In genomic region chr6:113740236-113741217, GRCm38 (mm10) we compare ENCODE assay signal across 8 mouse cellular contexts. TPM values are rescaled to one million over a fixed set of nuclear protein-coding genes. Genes with fewer than 3 reads are reported as not detected.
DNase-seq lines count a peak whose midpoint lies in the region; ATAC-seq lines count a peak whose summit lies in the region.

TSS of gene Sec13 (minus strand) at chr6:113740743.

- H3K27me3 ChIP-seq in forebrain, embryonic 10.5 days (ENCODE audit: poor library complexity, severe bottlenecking) = no peaks in the 10 kb centered on the region
- H3K27me3 ChIP-seq in heart, embryonic 15.5 days = peaks cover 4% of the 10 kb centered on the region; the same call in 1 of the 2 replicates
- H3K27me3 ChIP-seq in liver, embryonic 15.5 days = no peaks in the 10 kb centered on the region
- H3K27me3 ChIP-seq in neural tube, embryonic 12.5 days (replicated peaks) = peaks cover 5% of the 10 kb centered on the region; the same call in 1 of the 2 replicates

- H3K9ac ChIP-seq in heart, embryonic 15.5 days = peak within 1 kb of the TSS; percentile 76
- H3K9ac ChIP-seq in liver, embryonic 15.5 days = peak within 1 kb of the TSS; percentile 82
- peak within 1 kb of the TSS; percentile 81 for H3K9ac ChIP-seq in neural tube, embryonic 12.5 days

- H3K4me3 ChIP-seq in forebrain, embryonic 10.5 days = peak within 1 kb of the TSS; percentile 93
- H3K4me3 ChIP-seq in heart, embryonic 15.5 days = peak within 1 kb of the TSS; percentile 70
- peak within 1 kb of the TSS; percentile 78 for H3K4me3 ChIP-seq in liver, embryonic 15.5 days (replicated peaks)
- peak within 1 kb of the TSS; percentile 79 for H3K4me3 ChIP-seq in neural tube, embryonic 12.5 days

- peak; percentile 96 for ATAC-seq in CD4-positive, CD25-positive, alpha-beta regulatory T cell, adult 4 months
- peak; percentile 63 for ATAC-seq in heart, embryonic 15.5 days (replicated peaks; ENCODE audit: insufficient number of reproducible peaks, insufficient read depth, low FRiP score, low read depth)
- ATAC-seq in liver, embryonic 15.5 days (ENCODE audit: insufficient read depth) = peak; percentile 83
- ATAC-seq in neural tube, embryonic 12.5 days (ENCODE audit: low FRiP score, low read depth) = peak; percentile 85

- H3K27ac ChIP-seq in forebrain, embryonic 10.5 days = peak within 1 kb of the TSS; percentile 90
- peak within 1 kb of the TSS; percentile 57 for H3K27ac ChIP-seq in heart, embryonic 15.5 days
- H3K27ac ChIP-seq in liver, embryonic 15.5 days (replicated peaks) = peak within 1 kb of the TSS; percentile 61
- no peak within 1 kb of the TSS for H3K27ac ChIP-seq in neural tube, embryonic 12.5 days

- H3K4me2 ChIP-seq in heart, embryonic 15.5 days = peak within 1 kb of the TSS; percentile 76
- H3K4me2 ChIP-seq in liver, embryonic 15.5 days = peak within 1 kb of the TSS; percentile 78
- peak within 1 kb of the TSS; percentile 67 for H3K4me2 ChIP-seq in neural tube, embryonic 12.5 days (replicated peaks)

- peaks cover 17% of the 10 kb centered on the region for H3K4me1 ChIP-seq in forebrain, embryonic 10.5 days
- H3K4me1 ChIP-seq in heart, embryonic 15.5 days (replicated peaks) = peaks cover 14% of the 10 kb centered on the region
- peaks cover 20% of the 10 kb centered on the region for H3K4me1 ChIP-seq in liver, embryonic 15.5 days (replicated peaks)
- H3K4me1 ChIP-seq in neural tube, embryonic 12.5 days = peaks cover 8% of the 10 kb centered on the region

- DNase-seq in c-Kit-negative CD71-positive TER-119-positive erythroid progenitor cells, embryonic 14.5 days (ENCODE audit: low read depth, low spot score) = peak; percentile 82
- peak; percentile 91 for DNase-seq in forebrain, embryonic 10.5 days (ENCODE audit: extremely low spot score, low spot score)
- peak; percentile 87 to 91 for DNase-seq in kidney, postnatal 25 days
- DNase-seq in telencephalon, adult 2 months (ENCODE audit: low read depth, low spot score) = peak; percentile 88

- H3K36me3 ChIP-seq in forebrain, embryonic 10.5 days (replicated peaks) = peaks cover 32% of the 10 kb centered on the region
- H3K36me3 ChIP-seq in heart, embryonic 15.5 days = peaks cover 11% of the 10 kb centered on the region
- H3K36me3 ChIP-seq in liver, embryonic 15.5 days (replicated peaks) = peaks cover 28% of the 10 kb centered on the region
- peaks cover 25% of the 10 kb centered on the region for H3K36me3 ChIP-seq in neural tube, embryonic 12.5 days

- no peaks in the 10 kb centered on the region for H3K9me3 ChIP-seq in forebrain, embryonic 10.5 days
- no peaks in the 10 kb centered on the region for H3K9me3 ChIP-seq in heart, embryonic 15.5 days (replicated peaks)
- H3K9me3 ChIP-seq in liver, embryonic 15.5 days (replicated peaks) = no peaks in the 10 kb centered on the region
- H3K9me3 ChIP-seq in neural tube, embryonic 12.5 days = no peaks in the 10 kb centered on the region

- 7% methylated on average over 41 of the region's 41 CpGs for WGBS in forebrain, embryonic 10.5 days
- WGBS in heart, embryonic 15.5 days = 6% methylated on average over 41 of the region's 41 CpGs
- 6% methylated on average over 41 of the region's 41 CpGs for WGBS in liver, embryonic 15.5 days (ENCODE audit: insufficient replicate concordance)
- 7% methylated on average over 41 of the region's 41 CpGs for WGBS in neural tube, embryonic 12.5 days

RNA-seq across cellular contexts. Expression of gene Sec13, which starts in this region (rescaled TPM):
- 100 to 1,000 TPM; 143 to 177 TPM for polyA plus RNA-seq in CD4-positive, CD25-positive, alpha-beta regulatory T cell, adult 4 months (2017; shearing (Covaris generic))
- 282 and 289 TPM in 2 replicates for polyA plus RNA-seq in forebrain, embryonic 10.5 days (2016; fragmentation: Nextera tagmentation; extraction: Ambion mirVana)
- polyA plus RNA-seq in heart, embryonic 15.5 days (2015; fragmentation: Nextera tagmentation; extraction: Ambion mirVana) = 160 and 194 TPM in 2 replicates
- 117 TPM in 2 replicates for polyA plus RNA-seq in liver, embryonic 15.5 days (2015; fragmentation: Nextera tagmentation; extraction: Ambion mirVana)
- polyA plus RNA-seq in neural tube, embryonic 12.5 days (2016; fragmentation: Nextera tagmentation; extraction: Ambion mirVana) = 244 and 251 TPM in 2 replicates
